Mouse (Mus musculus): ENCODE measurements around the gene Prep.

- TF ChIP-seq POLR2A (IDR thresholded peaks at IDR 0.05; ENCODE audit: borderline replicate concordance, control insufficient read depth, low read depth, low read length) = no peak
- TF ChIP-seq CTCF (IDR thresholded peaks at IDR 0.05; ENCODE audit: control insufficient read depth, insufficient read depth, low read length) = no peak
These were observed 56.0 kb downstream of the Prep start for GRCm38 (mm10) chr10:45123011-45123410.

Data from bone marrow, adult 2 months (tissue).